Comparison of ENCODE assay signal across 19 mouse cellular contexts in the genomic region with DNA sequence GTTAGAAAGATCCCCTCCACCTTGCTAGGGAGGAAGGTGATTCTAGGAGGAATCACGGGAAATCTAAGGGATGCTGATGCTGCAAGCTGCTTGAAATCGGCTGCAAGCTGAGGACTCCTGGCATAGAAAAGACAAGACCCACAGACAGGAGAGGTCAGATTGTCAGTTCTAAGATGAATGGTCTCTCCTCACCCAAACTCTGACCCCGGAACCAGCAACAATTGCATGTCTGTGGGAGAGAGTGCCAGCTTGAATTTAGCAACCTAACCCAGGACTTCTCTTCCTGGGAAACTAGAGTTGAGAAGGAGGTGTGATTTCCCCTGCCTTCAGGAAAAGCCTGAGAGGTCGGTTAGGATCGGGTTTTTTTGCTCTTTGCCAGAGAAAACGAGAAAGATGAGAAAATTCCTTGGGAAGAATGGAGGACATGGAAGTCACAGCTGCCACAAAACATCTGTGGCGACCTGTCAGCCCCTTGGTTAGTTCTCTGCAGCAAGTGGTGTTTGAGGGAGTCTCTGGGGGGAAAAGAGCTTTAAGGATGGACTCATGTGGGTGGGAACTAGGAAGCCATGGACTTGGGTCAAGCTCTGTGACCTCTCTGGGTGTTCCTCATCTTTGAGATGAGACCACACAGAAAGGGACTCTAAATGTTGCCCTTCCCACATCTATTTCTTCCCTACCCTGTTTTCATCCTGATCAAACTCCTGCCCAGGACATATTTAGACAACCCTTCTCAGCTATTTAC.
A peak's percentile ranks its signal among the peaks of the same experiment; 100 is the strongest.
DNase-seq lines count a peak whose midpoint lies in the region; ATAC-seq and TF ChIP-seq lines count a peak whose summit lies in the region.
"Had no signal": no experiment of that assay in that cellular context is flagged by ENCODE, and none has a peak within 500 bp of the region (broad histone marks: within the 10 kb centered on the region; RNA-seq: fewer than 3 reads in every experiment).

No protein-coding gene starts in this region.

- H3K9ac ChIP-seq in midbrain, embryonic 14.5 days (replicated peaks; ENCODE audit: low read length): no peak overlapping the region
- H3K9ac ChIP-seq in midbrain, postnatal 0 days (replicated peaks; ENCODE audit: low read length, poor library complexity, severe bottlenecking): no peak overlapping the region
- H3K9ac ChIP-seq in hindbrain, embryonic 12.5 days: peak overlapping the region; percentile 23; the same call in 1 of the 2 replicates
- no peak overlapping the region for H3K9ac ChIP-seq in forebrain, embryonic 14.5 days (ENCODE audit: low read length)
- H3K9ac ChIP-seq: forebrain, embryonic 13.5 days; midbrain, embryonic 12.5 days had no signal

- peak overlapping the region; percentile 54 for H3K4me2 ChIP-seq in midbrain, embryonic 14.5 days (ENCODE audit: low read length)
- H3K4me2 ChIP-seq in midbrain, postnatal 0 days (ENCODE audit: low read depth, low read length, poor library complexity, severe bottlenecking): no peak overlapping the region
- H3K4me2 ChIP-seq in hindbrain, embryonic 12.5 days (replicated peaks): peak overlapping the region; percentile 55
- H3K4me2 ChIP-seq in forebrain, embryonic 14.5 days (ENCODE audit: low read length): no peak overlapping the region
- H3K4me2 ChIP-seq: forebrain, embryonic 13.5 days; heart, embryonic 11.5 days; liver, embryonic 11.5 days had no signal

- WGBS in midbrain, embryonic 14.5 days: 51% methylated on average over 7 of the region's 7 CpGs
- 66% methylated on average over 7 of the region's 7 CpGs for WGBS in midbrain, postnatal 0 days
- WGBS in hindbrain, embryonic 12.5 days: 18% methylated on average over 7 of the region's 7 CpGs
- 68% methylated on average over 7 of the region's 7 CpGs for WGBS in forebrain, embryonic 14.5 days

- H3K4me3 ChIP-seq in midbrain, embryonic 14.5 days (replicated peaks; ENCODE audit: low read depth, low read length): no peak overlapping the region
- H3K4me3 ChIP-seq in midbrain, postnatal 0 days (ENCODE audit: low read depth, low read length): no peak overlapping the region
- peak overlapping the region; percentile 14; the same call in 1 of the 2 replicates for H3K4me3 ChIP-seq in hindbrain, embryonic 12.5 days
- H3K4me3 ChIP-seq in forebrain, embryonic 14.5 days (ENCODE audit: low read depth, low read length): no peak overlapping the region
- H3K4me3 ChIP-seq: forebrain, embryonic 13.5 days; limb, embryonic 10.5 days; midbrain, embryonic 12.5 days had no signal

- no peak for TF ChIP-seq CTCF in midbrain, postnatal 0 days (IDR thresholded peaks at IDR 0.05)

- no peaks in the 10 kb centered on the region; the same call in 1 of the 2 replicates for H3K4me1 ChIP-seq in midbrain, embryonic 14.5 days (ENCODE audit: control insufficient read depth, insufficient read depth, low read length)
- no peaks in the 10 kb centered on the region; the same call in 1 of the 2 replicates for H3K4me1 ChIP-seq in midbrain, postnatal 0 days (ENCODE audit: insufficient read depth, low read length)
- peaks cover 31% of the 10 kb centered on the region for H3K4me1 ChIP-seq in hindbrain, embryonic 12.5 days
- H3K4me1 ChIP-seq in forebrain, embryonic 14.5 days (ENCODE audit: control insufficient read depth, insufficient read depth, low read length): no peaks in the 10 kb centered on the region

- no peak for DNase-seq in midbrain, embryonic 14.5 days
- DNase-seq in midbrain, postnatal 0 days (ENCODE audit: low spot score): no peak
- DNase-seq in mesoderm, embryonic 11.5 days (ENCODE audit: low read depth, low spot score): peak; percentile 56
- no peak for DNase-seq in forebrain, embryonic 14.5 days (ENCODE audit: low spot score)
- DNase-seq in thymus, postnatal 4 days: no peak
- DNase-seq in MN1 (ENCODE audit: low spot score): no peak
- DNase-seq: cerebellum, adult 9-11 months; gastrocnemius, postnatal 36 days; heart, postnatal 14 days; kidney, adult 18-20 months; lung, adult 2 months; lung, postnatal 36 days; retina, postnatal 1 day had no signal

- peaks cover 8% of the 10 kb centered on the region; the same call in 1 of the 2 replicates for H3K27me3 ChIP-seq in midbrain, embryonic 14.5 days (ENCODE audit: control insufficient read depth, insufficient read depth, low read length)
- H3K27me3 ChIP-seq in midbrain, postnatal 0 days (ENCODE audit: insufficient read depth, low read length): 0 out of 2 replicates have a peak, but pooled peaks cover 3% of the 10 kb centered on the region
- 0 out of 2 replicates have a peak, but pooled peaks cover 4% of the 10 kb centered on the region for H3K27me3 ChIP-seq in hindbrain, embryonic 12.5 days
- H3K27me3 ChIP-seq in forebrain, embryonic 14.5 days (replicated peaks; ENCODE audit: control insufficient read depth, insufficient read depth, low read length): peaks cover 56% of the 10 kb centered on the region

- no peaks in the 10 kb centered on the region for H3K36me3 ChIP-seq in midbrain, embryonic 14.5 days (ENCODE audit: control insufficient read depth, insufficient read depth, low read length)
- H3K36me3 ChIP-seq in midbrain, postnatal 0 days (ENCODE audit: insufficient read depth, low read length): no peaks in the 10 kb centered on the region
- H3K36me3 ChIP-seq in hindbrain, embryonic 12.5 days: no peaks in the 10 kb centered on the region
- no peaks in the 10 kb centered on the region for H3K36me3 ChIP-seq in forebrain, embryonic 14.5 days (ENCODE audit: control insufficient read depth, insufficient read depth, low read length)
- H3K36me3 ChIP-seq: midbrain, embryonic 12.5 days had no signal

- no peak for ATAC-seq in midbrain, embryonic 14.5 days (ENCODE audit: low FRiP score, low TSS enrichment)
- no peak for ATAC-seq in midbrain, postnatal 0 days (ENCODE audit: low FRiP score)
- ATAC-seq in hindbrain, embryonic 12.5 days (ENCODE audit: low FRiP score): no peak
- ATAC-seq in forebrain, embryonic 14.5 days: no peak
- ATAC-seq: forebrain, embryonic 13.5 days had no signal

- H3K9me3 ChIP-seq in midbrain, embryonic 14.5 days (ENCODE audit: control insufficient read depth, low read length): no peaks in the 10 kb centered on the region
- no peaks in the 10 kb centered on the region for H3K9me3 ChIP-seq in midbrain, postnatal 0 days (ENCODE audit: low read length)
- H3K9me3 ChIP-seq in hindbrain, embryonic 12.5 days (replicated peaks): no peaks in the 10 kb centered on the region
- no peaks in the 10 kb centered on the region for H3K9me3 ChIP-seq in forebrain, embryonic 14.5 days (replicated peaks; ENCODE audit: control insufficient read depth, low read length)
- H3K9me3 ChIP-seq: forebrain, embryonic 13.5 days; limb, embryonic 10.5 days; midbrain, embryonic 12.5 days had no signal

- no peak overlapping the region for H3K27ac ChIP-seq in midbrain, embryonic 14.5 days (replicated peaks; ENCODE audit: low read depth, low read length)
- no peak overlapping the region for H3K27ac ChIP-seq in midbrain, postnatal 0 days (ENCODE audit: low read depth, low read length)
- no peak overlapping the region; the same call in 1 of the 2 replicates for H3K27ac ChIP-seq in hindbrain, embryonic 12.5 days
- H3K27ac ChIP-seq in forebrain, embryonic 14.5 days (ENCODE audit: low read depth, low read length): no peak overlapping the region
- H3K27ac ChIP-seq: forebrain, embryonic 13.5 days; limb, embryonic 10.5 days; midbrain, embryonic 12.5 days had no signal

Comparison
In these comparisons a context has a peak if more than half of its experiments do, and no peak if none do; other contexts are left out.
1. H3K4me2 ChIP-seq: peak in midbrain, embryonic 14.5 days (single experiment) and hindbrain, embryonic 12.5 days (single experiment); none in midbrain, postnatal 0 days (single experiment) and forebrain, embryonic 14.5 days (single experiment).